Mouse (Mus musculus) hindbrain, embryonic 12.5 days (tissue): ENCODE results near the gene Rec114. TPM values are rescaled to one million over a fixed set of nuclear protein-coding genes. Genes with fewer than 3 reads are reported as not detected.

Experiments used
- ATAC-seq: fragments of 200-750 bp; cut with Nextera tagmentation; 2 replicates; pipeline ENCODE4 v1.8.0; 2017; ENCODE audit warnings: moderate TSS enrichment; ENCODE audit not compliant: low FRiP score
- H3K27ac ChIP-seq: fragments of 300-500 bp; sonication (generic); 2 replicates; pipeline ENCODE4 v1.5.1; 2016; ENCODE audit warnings: mild to moderate bottlenecking
- H3K27me3 ChIP-seq: fragments of 300-500 bp; sonication (generic); 2 replicates; pipeline ENCODE4 v1.6.1; 2016; ENCODE audit warnings: mild to moderate bottlenecking
- H3K36me3 ChIP-seq: fragments of 300-500 bp; sonication (generic); 2 replicates; pipeline ENCODE4 v1.6.1; 2016; ENCODE audit warnings: mild to moderate bottlenecking
- H3K4me1 ChIP-seq: fragments of 300-500 bp; sonication (generic); 2 replicates; pipeline ENCODE4 v1.6.1; 2016
- H3K4me2 ChIP-seq: fragments of 300-500 bp; sonication (generic); replicated peaks from 2 replicates; pipeline ENCODE4 v1.6.1; 2016; ENCODE audit warnings: mild to moderate bottlenecking
- H3K4me3 ChIP-seq: fragments of 300-500 bp; sonication (generic); 2 replicates; pipeline ENCODE4 v1.5.1; 2016; ENCODE audit warnings: mild to moderate bottlenecking
- H3K9ac ChIP-seq: fragments of 300-500 bp; sonication (generic); 2 replicates; pipeline ENCODE4 v1.6.1; 2016; ENCODE audit warnings: mild to moderate bottlenecking, moderate library complexity
- H3K9me3 ChIP-seq: fragments of 300-500 bp; sonication (generic); replicated peaks from 2 replicates; pipeline ENCODE4 v1.6.1; 2016; ENCODE audit warnings: mild to moderate bottlenecking
- WGBS: fragments of 180-500 bp; shearing (Covaris S2); methylation state at CpG from one replicate; pipeline ENCODE4 v1.1.7; 2016; 5-methylcytosine and 5-hydroxymethylcytosine counted together
- polyA plus RNA-seq: library from polyadenylated mRNA; unstranded; fragments of >200 nt; fragmentation: Nextera tagmentation; extraction: Ambion mirVana; gene quantifications from 2 replicates; pipeline ENCODE4 v1.2.1, GENCODE M21; 2016

The Rec114 gene
- 2.1 and 3.5 TPM in 2 replicates for polyA plus RNA-seq

DNA sequence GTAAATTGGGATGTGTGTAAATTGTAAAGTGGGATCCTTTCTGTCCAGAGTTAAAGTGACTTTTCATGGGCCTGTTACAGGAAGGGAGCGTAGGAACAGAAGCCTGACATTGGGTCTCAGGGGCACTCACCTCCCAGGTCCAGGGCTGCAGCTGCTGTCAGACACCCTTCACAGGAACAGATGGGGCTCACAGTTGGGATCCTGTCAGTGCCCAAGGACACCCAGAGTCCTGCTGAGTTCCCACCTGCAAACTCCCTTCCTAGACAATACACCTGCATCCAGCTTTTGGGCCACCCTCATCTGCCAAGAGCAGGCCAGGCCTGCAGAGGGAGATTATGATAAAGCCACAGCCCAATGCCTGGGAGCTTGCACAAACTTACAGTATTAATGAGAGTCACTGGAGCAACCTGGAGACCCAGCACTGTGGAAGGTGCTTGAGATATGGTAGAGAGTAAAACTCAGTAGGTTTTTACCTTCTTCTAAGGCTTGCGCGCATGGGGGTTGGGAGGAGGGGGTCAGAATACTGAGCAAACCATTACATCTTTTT is at the start of gene Rec114:
Rec114 (minus strand) TSS at position 263 of the 547 bp plus-strand sequence.
- Histone ChIP-seq H3K4me3 (no peak within 1 kb of the TSS), H3K27me3 (no peaks in the 10 kb centered on the region), H3K36me3 (no peaks in the 10 kb centered on the region), H3K9ac (no peak within 1 kb of the TSS), H3K4me2 (no peak within 1 kb of the TSS), H3K4me1 (peaks cover 8% of the 10 kb centered on the region; the same call in 1 of the 2 replicates), H3K9me3 (no peaks in the 10 kb centered on the region), H3K27ac (no peak within 1 kb of the TSS)
- no peak for ATAC-seq
- WGBS = 85% methylated on average over 3 of the region's 3 CpGs

DNA sequence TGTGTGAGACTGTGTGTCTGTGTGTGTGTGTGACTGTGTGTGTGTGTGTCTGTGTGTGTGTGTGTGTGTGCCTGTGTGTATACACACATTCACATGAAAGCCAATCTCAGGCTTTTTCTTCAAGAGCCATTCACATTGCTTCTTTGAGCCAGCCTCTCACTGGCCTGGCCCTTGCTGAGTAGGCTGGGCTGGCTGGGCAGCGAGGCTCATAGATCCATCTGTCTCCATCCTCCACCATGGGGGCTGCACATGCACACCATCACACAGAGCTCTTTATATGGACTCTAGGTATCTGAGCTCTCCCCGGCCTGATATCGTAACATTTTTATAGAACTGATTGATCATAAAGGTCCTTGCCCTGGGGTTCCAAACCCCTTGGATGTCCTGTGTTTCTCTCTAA is 45.7 kb upstream of the Rec114 start:
- Histone ChIP-seq H3K9me3 (no peaks in the 10 kb centered on the region), H3K4me1 (peaks cover 3% of the 10 kb centered on the region; the same call in 1 of the 2 replicates), H3K9ac (no peak overlapping the region), H3K36me3 (no peaks in the 10 kb centered on the region), H3K27ac (no peak overlapping the region), H3K4me3 (no peak overlapping the region), H3K27me3 (no peaks in the 10 kb centered on the region), H3K4me2 (no peak overlapping the region)
- 82% methylated on average over 3 of the region's 3 CpGs for WGBS
- ATAC-seq = no peak

DNA sequence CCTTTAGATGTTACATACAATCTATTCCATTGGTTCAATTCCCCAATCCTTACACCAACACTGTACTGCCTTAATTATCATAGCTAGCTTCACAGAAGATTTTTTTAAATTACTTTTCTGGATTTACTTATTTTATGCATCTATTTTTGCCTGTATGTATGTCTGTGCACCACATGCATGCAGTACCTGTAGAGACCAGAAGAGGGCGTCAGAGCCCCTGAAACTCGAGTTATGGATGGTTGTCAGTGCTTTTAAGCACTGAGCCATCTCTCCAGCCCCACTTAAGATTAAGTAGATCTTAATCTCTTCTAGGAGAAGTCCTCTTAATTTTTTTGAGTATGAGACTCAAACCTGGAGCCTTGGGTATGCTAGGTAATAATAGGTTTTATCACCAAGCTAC is 31.6 kb upstream of the Rec114 start:
- WGBS = 8% methylated on average over 2 of the region's 2 CpGs
- Histone ChIP-seq H3K27ac (no peak overlapping the region), H3K36me3 (no peaks in the 10 kb centered on the region), H3K9ac (no peak overlapping the region), H3K27me3 (no peaks in the 10 kb centered on the region), H3K4me3 (no peak overlapping the region), H3K4me2 (no peak overlapping the region), H3K4me1 (no peaks in the 10 kb centered on the region), H3K9me3 (no peaks in the 10 kb centered on the region)
- no peak for ATAC-seq

DNA sequence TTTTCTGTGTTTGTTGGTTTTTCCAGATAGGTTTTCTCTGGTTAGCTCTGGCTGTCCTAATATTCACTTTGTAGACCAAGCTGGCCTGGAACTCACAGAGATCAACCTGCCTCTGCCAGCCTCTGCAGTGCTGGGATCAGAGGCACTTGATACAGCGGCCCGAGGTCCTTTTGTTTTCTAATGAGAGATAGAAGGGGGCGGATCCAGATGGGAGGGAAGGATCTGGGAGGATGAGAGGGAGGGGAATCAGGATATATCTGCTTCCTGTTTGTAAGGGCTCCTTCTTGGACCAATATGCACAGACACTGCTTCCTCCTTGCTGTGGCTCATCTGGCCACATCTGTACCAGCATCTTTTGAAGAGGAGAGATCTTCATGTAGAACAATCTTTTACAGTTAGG is 31.0 kb upstream of the Rec114 start:
- peaks cover 3% of the 10 kb centered on the region; the same call in 1 of the 2 replicates for H3K4me1 ChIP-seq
- no peak overlapping the region for H3K27ac ChIP-seq
- H3K4me2 ChIP-seq = no peak overlapping the region
- H3K36me3 ChIP-seq = no peaks in the 10 kb centered on the region
- no peak for ATAC-seq
- H3K9me3 ChIP-seq = no peaks in the 10 kb centered on the region
- 74% methylated on average over 3 of the region's 3 CpGs for WGBS
- no peaks in the 10 kb centered on the region for H3K27me3 ChIP-seq
- H3K9ac ChIP-seq = no peak overlapping the region
- H3K4me3 ChIP-seq = no peak overlapping the region

DNA sequence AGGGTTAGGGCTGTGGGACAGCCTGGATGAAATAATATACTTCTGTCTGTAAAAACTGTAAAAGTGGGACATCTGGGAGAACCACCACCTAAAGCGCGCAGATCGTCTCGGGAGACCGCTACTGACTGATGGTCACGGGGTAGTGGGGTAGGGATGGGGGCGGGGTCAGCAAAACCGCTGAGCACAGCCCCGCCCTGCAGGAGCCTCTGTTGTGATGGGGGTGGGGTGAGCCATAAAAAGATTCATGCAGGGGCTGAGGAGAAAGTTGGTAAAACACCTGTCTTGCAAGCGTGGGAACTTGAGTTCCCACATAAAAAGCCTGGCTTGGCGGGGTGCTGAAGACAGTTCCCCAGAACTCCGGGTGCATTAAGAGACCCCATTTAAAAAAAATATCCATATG is 26.2 kb upstream of the Rec114 start:
- Histone ChIP-seq H3K4me1 (peaks cover 3% of the 10 kb centered on the region), H3K4me2 (no peak overlapping the region), H3K9me3 (no peaks in the 10 kb centered on the region), H3K36me3 (no peaks in the 10 kb centered on the region), H3K9ac (no peak overlapping the region), H3K27me3 (no peaks in the 10 kb centered on the region), H3K4me3 (no peak overlapping the region), H3K27ac (no peak overlapping the region)
- no peak for ATAC-seq
- WGBS = 70% methylated on average over 12 of the region's 12 CpGs

DNA sequence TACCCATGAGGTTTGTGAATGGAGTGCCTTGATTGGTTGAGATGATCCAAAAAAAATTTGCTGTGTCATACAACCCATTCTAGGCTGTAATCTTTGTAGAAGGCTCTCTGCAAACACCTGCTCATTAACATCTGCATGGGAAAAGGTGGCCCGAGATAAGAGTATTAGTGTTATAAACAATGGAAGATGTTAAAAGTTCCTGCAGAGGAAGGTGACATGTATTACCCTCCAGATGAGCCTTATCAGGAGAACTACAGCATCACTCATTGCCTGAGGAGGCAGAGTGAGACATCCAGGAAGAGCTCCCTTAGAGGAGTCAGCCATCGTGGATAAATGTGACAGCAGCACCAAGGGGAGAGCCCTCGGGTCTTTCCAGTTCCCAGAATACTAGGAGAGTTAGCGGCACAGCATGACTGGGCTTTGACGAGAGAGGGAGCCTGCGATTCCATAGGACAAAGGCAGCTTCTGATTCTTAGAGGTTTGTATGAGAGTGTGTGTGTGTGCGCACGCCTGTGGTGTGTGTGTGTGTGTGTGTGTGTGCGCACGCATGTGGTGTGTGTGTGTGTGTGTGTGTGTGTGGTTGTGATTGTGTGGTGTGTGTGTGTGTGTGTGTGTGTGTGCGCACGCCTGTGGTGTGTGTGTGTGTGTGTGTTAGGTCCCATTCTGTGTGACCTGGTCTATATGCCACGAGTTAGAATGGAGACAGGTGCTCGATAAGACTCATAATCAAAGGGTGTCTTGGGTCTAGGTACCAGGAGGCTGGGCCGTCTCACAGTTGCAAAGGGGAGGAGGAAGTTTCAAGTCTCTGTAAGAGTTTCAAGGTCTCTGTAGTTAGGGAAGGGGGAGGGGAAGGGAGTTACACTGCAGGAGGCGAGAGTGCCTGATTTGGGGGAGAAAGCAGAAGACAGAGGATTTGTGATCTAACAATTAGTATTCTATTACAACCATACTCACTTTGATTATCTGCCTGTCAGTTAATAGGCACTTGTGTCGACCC is 23.5 kb upstream of the Rec114 start:
- H3K4me2 ChIP-seq = no peak overlapping the region
- H3K9ac ChIP-seq = no peak overlapping the region
- no peak overlapping the region for H3K27ac ChIP-seq
- peak; percentile 97 for ATAC-seq
- no peaks in the 10 kb centered on the region for H3K27me3 ChIP-seq
- peaks cover 3% of the 10 kb centered on the region for H3K4me1 ChIP-seq
- no peaks in the 10 kb centered on the region for H3K36me3 ChIP-seq
- H3K4me3 ChIP-seq = no peak overlapping the region
- H3K9me3 ChIP-seq = no peaks in the 10 kb centered on the region
- WGBS = 75% methylated on average over 17 of the region's 17 CpGs

DNA sequence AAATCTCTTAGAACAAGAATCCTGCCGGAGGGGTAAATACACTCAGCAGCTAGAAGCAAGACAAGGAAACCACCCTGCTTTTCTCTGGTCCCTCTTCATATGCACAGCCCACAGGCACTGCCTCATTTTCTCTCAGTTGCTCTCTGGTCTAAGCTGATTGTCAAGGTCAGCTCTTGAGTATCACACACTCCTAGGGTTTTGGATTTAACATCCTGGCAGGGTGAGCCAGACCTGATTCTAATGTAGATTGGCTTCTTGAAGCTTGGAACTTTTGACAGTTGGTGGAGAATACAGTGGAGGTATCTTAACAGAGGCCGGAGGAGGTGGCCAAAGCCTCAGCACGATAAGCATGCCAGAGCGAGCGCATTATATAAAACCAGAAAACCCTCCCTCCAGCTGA is 20.6 kb upstream of the Rec114 start:
- H3K27ac ChIP-seq = no peak overlapping the region
- H3K4me2 ChIP-seq = no peak overlapping the region
- H3K36me3 ChIP-seq = no peaks in the 10 kb centered on the region
- no peak overlapping the region for H3K9ac ChIP-seq
- H3K27me3 ChIP-seq = no peaks in the 10 kb centered on the region
- no peak overlapping the region for H3K4me3 ChIP-seq
- 79% methylated on average over 5 of the region's 5 CpGs for WGBS
- H3K4me1 ChIP-seq = no peaks in the 10 kb centered on the region; the same call in 1 of the 2 replicates
- H3K9me3 ChIP-seq = no peaks in the 10 kb centered on the region
- no peak for ATAC-seq

DNA sequence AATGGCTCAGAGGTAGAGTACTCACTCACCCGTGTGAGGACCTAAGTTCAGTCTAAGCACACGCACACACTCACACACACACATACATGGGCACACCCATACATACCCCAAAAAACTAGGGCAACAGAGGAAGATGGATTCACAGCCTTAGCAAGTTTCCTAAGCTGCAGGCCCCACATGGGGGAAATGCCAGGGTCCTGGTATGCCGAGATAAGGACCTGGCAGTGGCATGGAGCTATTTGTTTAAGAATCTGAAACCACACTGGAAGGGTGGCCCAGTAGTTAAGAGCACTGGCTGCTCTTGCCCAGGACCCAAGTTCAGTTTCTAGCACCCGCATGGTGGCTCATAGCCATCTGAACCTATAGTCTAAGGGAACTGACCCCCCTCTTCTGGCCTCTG is 19.4 kb upstream of the Rec114 start:
- no peak overlapping the region for H3K27ac ChIP-seq
- H3K4me1 ChIP-seq = no peaks in the 10 kb centered on the region; the same call in 1 of the 2 replicates
- no peak overlapping the region for H3K4me2 ChIP-seq
- no peaks in the 10 kb centered on the region for H3K27me3 ChIP-seq
- no peaks in the 10 kb centered on the region for H3K36me3 ChIP-seq
- H3K9me3 ChIP-seq = no peaks in the 10 kb centered on the region
- 92% methylated on average over 4 of the region's 4 CpGs for WGBS
- H3K9ac ChIP-seq = no peak overlapping the region
- no peak overlapping the region for H3K4me3 ChIP-seq
- ATAC-seq = no peak

DNA sequence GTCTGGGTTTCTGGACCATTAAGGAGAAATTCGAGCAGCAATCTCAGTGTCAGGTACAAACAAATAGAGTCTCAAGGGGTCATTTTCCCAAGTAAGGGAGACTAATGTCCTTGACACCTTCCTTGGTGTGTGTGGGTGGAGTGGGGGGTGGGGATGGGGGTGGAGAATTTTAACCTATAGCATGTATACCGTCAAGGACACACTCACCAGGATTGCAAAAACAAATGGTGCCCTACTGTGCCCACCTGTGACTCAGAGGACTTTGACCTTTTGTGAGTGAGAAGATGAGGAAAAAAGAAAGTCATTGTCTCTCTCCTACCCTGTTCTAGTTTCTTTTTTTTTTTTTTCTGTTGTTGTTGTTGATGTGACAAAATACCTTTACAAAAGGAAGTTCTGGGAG is 18.3 kb upstream of the Rec114 start:
- ATAC-seq = no peak
- Histone ChIP-seq H3K9me3 (no peaks in the 10 kb centered on the region), H3K27me3 (no peaks in the 10 kb centered on the region), H3K4me3 (no peak overlapping the region), H3K4me2 (no peak overlapping the region), H3K9ac (no peak overlapping the region), H3K36me3 (no peaks in the 10 kb centered on the region), H3K27ac (no peak overlapping the region), H3K4me1 (no peaks in the 10 kb centered on the region)
- 51% methylated on average over 2 of the region's 2 CpGs for WGBS

DNA sequence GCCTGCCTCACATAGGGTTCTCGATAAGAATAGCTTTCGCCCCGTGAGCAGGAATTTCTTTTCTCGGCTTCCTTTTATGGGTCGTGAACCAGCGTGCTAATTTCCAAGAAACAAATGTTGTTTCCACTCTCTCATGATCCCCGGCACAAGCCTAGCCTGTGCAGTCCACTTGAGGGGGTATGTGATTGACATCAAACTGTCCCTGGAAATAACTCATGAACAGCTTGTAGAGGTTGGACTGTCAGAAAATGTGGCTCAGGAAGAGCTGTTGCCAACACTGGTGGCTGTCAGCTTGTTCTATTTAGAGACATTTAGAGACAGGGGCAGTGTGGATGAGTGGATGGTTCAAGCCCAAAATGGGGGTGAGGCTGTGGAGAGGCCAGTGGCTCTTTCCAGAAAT is 15.0 kb upstream of the Rec114 start:
- WGBS = 84% methylated on average over 7 of the region's 7 CpGs
- no peak for ATAC-seq
- H3K9me3 ChIP-seq = no peaks in the 10 kb centered on the region
- no peak overlapping the region for H3K4me2 ChIP-seq
- H3K4me1 ChIP-seq = 0 out of 2 replicates have a peak, but pooled peaks cover 2% of the 10 kb centered on the region
- no peak overlapping the region for H3K27ac ChIP-seq
- no peak overlapping the region for H3K9ac ChIP-seq
- no peak overlapping the region for H3K4me3 ChIP-seq
- no peaks in the 10 kb centered on the region for H3K27me3 ChIP-seq
- H3K36me3 ChIP-seq = no peaks in the 10 kb centered on the region

DNA sequence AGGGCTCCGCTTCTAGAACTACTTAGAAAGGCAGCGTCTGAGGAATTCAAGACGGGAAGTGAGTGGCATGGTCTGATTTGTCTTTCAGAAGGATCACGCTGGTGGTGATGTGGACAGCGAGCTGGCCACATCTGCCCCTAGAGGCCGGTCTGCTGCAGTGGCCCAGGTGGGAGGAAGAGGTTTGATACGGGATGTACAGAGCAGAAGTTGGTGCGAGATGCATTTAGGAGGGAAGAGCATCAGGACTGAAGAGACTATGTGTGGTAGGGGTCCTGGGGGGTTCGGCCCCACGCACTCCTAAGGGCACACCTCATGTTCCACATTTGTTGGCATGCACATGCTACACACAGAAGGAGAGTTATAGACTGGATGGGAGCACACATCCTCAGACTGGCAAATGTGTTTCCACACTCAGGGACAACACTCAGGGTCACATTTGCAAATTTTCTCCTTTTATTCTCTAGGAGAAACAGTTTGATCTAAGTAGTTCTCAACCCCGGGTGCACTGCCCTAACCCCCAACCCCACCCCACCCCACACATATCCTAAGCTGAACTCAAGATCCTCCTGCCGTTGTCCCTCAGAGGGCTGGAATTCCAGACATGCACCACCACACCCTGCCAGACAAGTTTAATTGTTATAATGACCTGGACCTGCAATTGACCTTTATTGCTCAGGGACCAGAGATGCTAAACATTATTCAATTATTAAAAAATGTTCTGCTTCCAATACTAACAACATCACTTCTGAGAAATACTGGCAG is 12.8 kb upstream of the Rec114 start:
- Histone ChIP-seq H3K4me2 (no peak overlapping the region), H3K36me3 (no peaks in the 10 kb centered on the region), H3K4me1 (0 out of 2 replicates have a peak, but pooled peaks cover 3% of the 10 kb centered on the region), H3K9ac (no peak overlapping the region), H3K9me3 (no peaks in the 10 kb centered on the region), H3K27me3 (no peaks in the 10 kb centered on the region), H3K4me3 (no peak overlapping the region), H3K27ac (no peak overlapping the region)
- WGBS = 80% methylated on average over 12 of the region's 12 CpGs
- ATAC-seq = no peak

DNA sequence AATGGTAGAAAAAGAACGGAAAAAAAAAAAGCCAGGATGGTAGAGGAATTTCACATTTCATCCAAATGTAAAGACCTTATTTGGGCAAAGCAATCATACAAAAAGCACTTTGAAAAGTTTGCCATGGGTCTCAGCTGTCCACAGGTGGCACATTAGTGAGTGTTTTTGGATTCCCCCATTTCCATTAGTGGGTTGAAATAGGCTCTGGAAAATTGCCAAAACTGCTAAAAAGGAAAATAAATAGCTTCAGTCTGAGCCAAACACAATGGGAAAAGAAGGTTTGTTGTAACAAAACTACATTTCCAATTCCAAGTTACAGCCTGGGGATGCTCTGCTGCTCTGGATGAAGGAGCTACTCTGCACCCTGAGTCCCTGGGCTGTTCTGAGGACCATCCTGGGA is 9.8 kb upstream of the Rec114 start:
- Histone ChIP-seq H3K27me3 (no peaks in the 10 kb centered on the region), H3K9me3 (no peaks in the 10 kb centered on the region), H3K27ac (no peak overlapping the region), H3K4me2 (no peak overlapping the region), H3K36me3 (no peaks in the 10 kb centered on the region), H3K4me1 (0 out of 2 replicates have a peak, but pooled peaks cover 3% of the 10 kb centered on the region), H3K9ac (no peak overlapping the region), H3K4me3 (no peak overlapping the region)
- WGBS = 83% methylated on average over 1 of the region's 1 CpGs
- ATAC-seq = no peak
